Mouse (Mus musculus): ENCODE measurements at regions not wholly inside any gene's neighbourhood (a gene's known extent, or its start where the extent isn't known, plus 50 kb on each side); places are given as distances from the start of the nearest gene placed in this dataset.

GRCm38 (mm10) chr17:9888494-9888893 lies 219.0 kb upstream of the Pabpc6 start:
- no peak overlapping the region for H3K4me3 ChIP-seq (ENCODE audit: low read depth, low read length)
- no peak overlapping the region for H3K4me2 ChIP-seq (ENCODE audit: low read depth, low read length, poor library complexity, severe bottlenecking)
- no peak overlapping the region for H3K27ac ChIP-seq (ENCODE audit: low read depth, low read length)
- H3K27me3 ChIP-seq (ENCODE audit: insufficient read depth, low read length) = no peaks in the 10 kb centered on the region
- no peak for ATAC-seq (ENCODE audit: low FRiP score)
- no peak for TF ChIP-seq CTCF (IDR thresholded peaks at IDR 0.05)
- no peak for DNase-seq (ENCODE audit: low spot score)
- no peak overlapping the region for H3K9ac ChIP-seq (replicated peaks; ENCODE audit: low read length, poor library complexity, severe bottlenecking)
- H3K4me1 ChIP-seq (ENCODE audit: insufficient read depth, low read length) = 0 out of 2 replicates have a peak, but pooled peaks cover 3% of the 10 kb centered on the region
- 46% methylated on average over 4 of the region's 4 CpGs for WGBS
- H3K9me3 ChIP-seq (ENCODE audit: low read length) = no peaks in the 10 kb centered on the region
- H3K36me3 ChIP-seq (ENCODE audit: insufficient read depth, low read length) = no peaks in the 10 kb centered on the region

- H3K4me1 ChIP-seq (ENCODE audit: insufficient read depth, low read length) = 0 out of 2 replicates have a peak, but pooled peaks cover 3% of the 10 kb centered on the region
- H3K4me2 ChIP-seq (ENCODE audit: low read depth, low read length, poor library complexity, severe bottlenecking) = no peak overlapping the region
- ATAC-seq (ENCODE audit: low FRiP score) (no peak), DNase-seq (ENCODE audit: low spot score) (peak; percentile 63)
- H3K4me3 ChIP-seq (ENCODE audit: low read depth, low read length) = no peak overlapping the region
- no peaks in the 10 kb centered on the region for H3K36me3 ChIP-seq (ENCODE audit: insufficient read depth, low read length)
- 45% methylated on average over 7 of the region's 7 CpGs for WGBS
- H3K9me3 ChIP-seq (ENCODE audit: low read length) = no peaks in the 10 kb centered on the region
- H3K9ac ChIP-seq (replicated peaks; ENCODE audit: low read length, poor library complexity, severe bottlenecking) = no peak overlapping the region
- TF ChIP-seq CTCF (IDR thresholded peaks at IDR 0.05) = no peak
- no peaks in the 10 kb centered on the region for H3K27me3 ChIP-seq (ENCODE audit: insufficient read depth, low read length)
- H3K27ac ChIP-seq (ENCODE audit: low read depth, low read length) = 0 out of 2 replicates have a peak overlapping the region, but pooled peaks have one; percentile 8
These were observed 215.6 kb upstream of the Pabpc6 start for GRCm38 (mm10) chr17:9885110-9885509.

- Histone ChIP-seq H3K4me1 (ENCODE audit: insufficient read depth, low read length) (no peaks in the 10 kb centered on the region), H3K36me3 (ENCODE audit: insufficient read depth, low read length) (no peaks in the 10 kb centered on the region), H3K9ac (replicated peaks; ENCODE audit: low read length, poor library complexity, severe bottlenecking) (no peak overlapping the region), H3K27me3 (ENCODE audit: insufficient read depth, low read length) (no peaks in the 10 kb centered on the region), H3K9me3 (ENCODE audit: low read length) (no peaks in the 10 kb centered on the region), H3K4me2 (ENCODE audit: low read depth, low read length, poor library complexity, severe bottlenecking) (no peak overlapping the region), H3K4me3 (ENCODE audit: low read depth, low read length) (no peak overlapping the region), H3K27ac (ENCODE audit: low read depth, low read length) (no peak overlapping the region)
- no peak for ATAC-seq (ENCODE audit: low FRiP score)
- no peak for TF ChIP-seq CTCF (IDR thresholded peaks at IDR 0.05)
- WGBS = 26% methylated on average over 9 of the region's 9 CpGs
- peak; percentile 35 for DNase-seq (ENCODE audit: low spot score)
These were observed 213.2 kb upstream of the Pabpc6 start for GRCm38 (mm10) chr17:9882639-9883226.

GRCm38 (mm10) chr17:9879556-9880206 lies 210.2 kb upstream of the Pabpc6 start:
- H3K27me3 ChIP-seq (ENCODE audit: insufficient read depth, low read length) = no peaks in the 10 kb centered on the region
- H3K9ac ChIP-seq (replicated peaks; ENCODE audit: low read length, poor library complexity, severe bottlenecking) = no peak overlapping the region
- WGBS = 47% methylated on average over 12 of the region's 12 CpGs
- ATAC-seq (ENCODE audit: low FRiP score) (peak; percentile 68; the same call in 1 of the 2 replicates), DNase-seq (ENCODE audit: low spot score) (peak; percentile 78)
- H3K27ac ChIP-seq (ENCODE audit: low read depth, low read length) = peak overlapping the region; percentile 72
- no peaks in the 10 kb centered on the region for H3K9me3 ChIP-seq (ENCODE audit: low read length)
- no peaks in the 10 kb centered on the region for H3K36me3 ChIP-seq (ENCODE audit: insufficient read depth, low read length)
- TF ChIP-seq CTCF (IDR thresholded peaks at IDR 0.05) = no peak
- H3K4me3 ChIP-seq (ENCODE audit: low read depth, low read length) = no peak overlapping the region
- no peaks in the 10 kb centered on the region for H3K4me1 ChIP-seq (ENCODE audit: insufficient read depth, low read length)
- no peak overlapping the region for H3K4me2 ChIP-seq (ENCODE audit: low read depth, low read length, poor library complexity, severe bottlenecking)

- Histone ChIP-seq H3K4me1 (ENCODE audit: insufficient read depth, low read length) (no peaks in the 10 kb centered on the region), H3K4me3 (ENCODE audit: low read depth, low read length) (no peak overlapping the region), H3K27me3 (ENCODE audit: insufficient read depth, low read length) (no peaks in the 10 kb centered on the region), H3K27ac (ENCODE audit: low read depth, low read length) (peak overlapping the region; percentile 47; the same call in 1 of the 2 replicates), H3K9ac (replicated peaks; ENCODE audit: low read length, poor library complexity, severe bottlenecking) (no peak overlapping the region), H3K36me3 (ENCODE audit: insufficient read depth, low read length) (no peaks in the 10 kb centered on the region), H3K9me3 (ENCODE audit: low read length) (no peaks in the 10 kb centered on the region), H3K4me2 (ENCODE audit: low read depth, low read length, poor library complexity, severe bottlenecking) (no peak overlapping the region)
- ATAC-seq (ENCODE audit: low FRiP score) = no peak
- no peak for TF ChIP-seq CTCF (IDR thresholded peaks at IDR 0.05)
- WGBS = 40% methylated on average over 10 of the region's 10 CpGs
- DNase-seq (ENCODE audit: low spot score) = no peak
These were observed 204.2 kb upstream of the Pabpc6 start for GRCm38 (mm10) chr17:9873695-9874094.

GRCm38 (mm10) chr17:9870237-9870636 lies 200.7 kb upstream of the Pabpc6 start:
- Histone ChIP-seq H3K27me3 (ENCODE audit: insufficient read depth, low read length) (no peaks in the 10 kb centered on the region), H3K4me1 (ENCODE audit: insufficient read depth, low read length) (no peaks in the 10 kb centered on the region), H3K9me3 (ENCODE audit: low read length) (no peaks in the 10 kb centered on the region), H3K9ac (replicated peaks; ENCODE audit: low read length, poor library complexity, severe bottlenecking) (no peak overlapping the region), H3K4me2 (ENCODE audit: low read depth, low read length, poor library complexity, severe bottlenecking) (no peak overlapping the region), H3K36me3 (ENCODE audit: insufficient read depth, low read length) (no peaks in the 10 kb centered on the region), H3K4me3 (ENCODE audit: low read depth, low read length) (no peak overlapping the region), H3K27ac (ENCODE audit: low read depth, low read length) (no peak overlapping the region)
- no peak for TF ChIP-seq CTCF (IDR thresholded peaks at IDR 0.05)
- DNase-seq (ENCODE audit: low spot score) (no peak), ATAC-seq (ENCODE audit: low FRiP score) (no peak)
- 90% methylated on average over 3 of the region's 3 CpGs for WGBS
